Mouse (Mus musculus) ES-E14 (cell line): ENCODE results near the gene Ss18l1. TPM values are rescaled to one million over a fixed set of nuclear protein-coding genes. Genes with fewer than 3 reads are reported as not detected.

Experiments used
- DNase-seq: peaks from one replicate; pipeline ENCODE4 v3.0.0-alpha.2; 2013; ENCODE audit warnings: low read depth, low spot score
- H3K27ac ChIP-seq: 2 replicates; pipeline ENCODE4 v1.5.1; 2012; ENCODE audit warnings: low read depth, mild to moderate bottlenecking, low read length, moderate library complexity, mixed read lengths; ENCODE audit not compliant: poor library complexity, insufficient read depth, severe bottlenecking
- H3K36me3 ChIP-seq: 2 replicates; pipeline ENCODE4 v1.6.1; 2012; ENCODE audit warnings: mild to moderate bottlenecking, low read length, moderate library complexity, mixed read lengths; ENCODE audit not compliant: control insufficient read depth, poor library complexity, insufficient read depth, severe bottlenecking
- H3K4me1 ChIP-seq, 2 experiments: fragments of 150-350 bp in 1 of 2; sonication (generic) in 1 of 2; 2 replicates each; pipeline ENCODE4 v1.6.1; 2012; ENCODE audit warnings: low read length in 2 of 2, mild to moderate bottlenecking in 1 of 2, mixed read lengths in 1 of 2; ENCODE audit not compliant: control insufficient read depth in 2 of 2, insufficient read depth in 2 of 2, poor library complexity in 1 of 2
- H3K4me3 ChIP-seq, 2 experiments: fragments of 150-350 bp in 1 of 2; sonication (generic) in 1 of 2; 2 replicates each; pipeline ENCODE4 v1.5.1; 2012; ENCODE audit warnings: low read length in 2 of 2, low read depth in 1 of 2, mild to moderate bottlenecking in 1 of 2, mixed read lengths in 1 of 2; ENCODE audit not compliant: insufficient read depth in 1 of 2, poor library complexity in 1 of 2, severe bottlenecking in 1 of 2
- H3K9ac ChIP-seq: 2 replicates; pipeline ENCODE4 v1.6.1; 2012; ENCODE audit warnings: low read depth, mild to moderate bottlenecking, low read length, mixed read lengths; ENCODE audit not compliant: poor library complexity, insufficient read depth, severe bottlenecking
- H3K9me3 ChIP-seq: fragments of 150-350 bp; sonication (generic); 2 replicates; pipeline ENCODE4 v1.6.1; 2012; ENCODE audit warnings: low read depth, mild to moderate bottlenecking, low read length; ENCODE audit not compliant: control insufficient read depth, insufficient read depth
- CHD2 ChIP-seq: IDR thresholded peaks from 2 replicates; pipeline ENCODE4 v1.6.1; 2014; ENCODE audit warnings: mild to moderate bottlenecking, low read depth, low read length, inconsistent platforms
- HCFC1 ChIP-seq: IDR thresholded peaks from 2 replicates; pipeline ENCODE4 v1.6.1; 2012; ENCODE audit warnings: low read length, inconsistent platforms, borderline replicate concordance; ENCODE audit not compliant: insufficient read depth
- MAFK ChIP-seq: IDR thresholded peaks from 2 replicates; pipeline ENCODE4 v1.6.1; 2014; ENCODE audit warnings: mild to moderate bottlenecking, low read depth, low read length, inconsistent platforms; ENCODE audit not compliant: insufficient read depth
- ZC3H11A ChIP-seq: IDR thresholded peaks from 2 replicates; pipeline ENCODE4 v1.6.1; 2012; ENCODE audit warnings: low read depth, mild to moderate bottlenecking, inconsistent platforms, low read length, borderline replicate concordance
- ZNF384 ChIP-seq: IDR thresholded peaks from 2 replicates; pipeline ENCODE4 v1.6.1; 2012; ENCODE audit warnings: low read depth, low read length, inconsistent platforms
- in situ Hi-C, 2 experiments: fragments of 600-800 bp; cut with MboI; formaldehyde crosslinking; loops; one replicate each; pipeline ENCODE4 v1.15.1; 2025; ENCODE audit warnings: low sequenced_read_pairs in 2 of 2, inconsistent platforms in 1 of 2; ENCODE audit not compliant: unreplicated experiment in 2 of 2
- total RNA-seq: library from RNA; depleted of rRNA; stranded (reverse); fragments of 300-350 nt; gene quantifications from 2 replicates; pipeline ENCODE4 v1.2.3, GENCODE M21; 2012

Ss18l1 gene
- total RNA-seq, 1 experiment: 4.9 TPM

DNA sequence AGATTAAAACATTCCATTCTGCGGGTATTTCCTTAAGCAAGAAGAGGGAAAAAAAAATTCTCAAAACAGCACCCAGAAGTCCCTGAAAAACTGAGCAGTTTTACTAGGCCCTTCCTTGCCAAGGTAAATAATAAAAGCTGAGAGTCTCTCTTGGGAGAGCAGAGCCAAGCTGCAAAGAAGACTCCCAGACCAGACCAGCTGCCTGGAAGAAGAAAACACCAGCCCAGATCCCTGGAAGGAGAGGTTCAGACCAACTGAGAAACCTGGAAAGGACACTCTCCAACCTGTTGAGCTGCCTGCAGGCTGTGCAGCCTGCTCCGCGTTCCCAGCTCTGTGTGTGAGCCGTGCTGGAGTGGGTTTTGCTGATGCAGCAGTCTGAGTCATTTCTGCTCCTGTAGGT lies 24.7 kb upstream of the Ss18l1 start:
- H3K36me3 ChIP-seq: no peaks in the 10 kb centered on the region
- no peak overlapping the region for H3K27ac ChIP-seq
- TF ChIP-seq MAFK (peak; percentile 83), ZC3H11A (no peak)
- H3K4me3 ChIP-seq: no peak overlapping the region
- in situ Hi-C loops: no loop called here
- no peak overlapping the region for H3K9ac ChIP-seq
- H3K9me3 ChIP-seq: no peaks in the 10 kb centered on the region
- peaks cover 0 to 9% of the 10 kb centered on the region in 2 experiments; a peak in 1 of 4 replicates for H3K4me1 ChIP-seq
- DNase-seq: no peak

GRCm38 (mm10) chr2:180018573-180018972 lies 23.7 kb upstream of the Ss18l1 start:
- TF ChIP-seq HCFC1: no peak
- TF ChIP-seq MAFK: no peak
- H3K36me3 ChIP-seq: no peaks in the 10 kb centered on the region

GRCm38 (mm10) chr2:180020091-180020661 lies 22.1 kb upstream of the Ss18l1 start:
- Histone ChIP-seq H3K4me1 (peaks cover 0 to 7% of the 10 kb centered on the region in 2 experiments; a peak in 1 of 4 replicates), H3K9me3 (no peaks in the 10 kb centered on the region), H3K4me3 (no peak overlapping the region), H3K36me3 (no peaks in the 10 kb centered on the region), H3K9ac (no peak overlapping the region), H3K27ac (no peak overlapping the region)
- in situ Hi-C loops: no loop called here
- TF ChIP-seq HCFC1 (no peak), MAFK (no peak), ZNF384 (no peak), ZC3H11A (no peak), CHD2 (no peak)
- DNase-seq: no peak

More at GRCm38 (mm10) chr2:180018573-180018972, 23.7 kb upstream of the Ss18l1 start:
- Histone ChIP-seq H3K9me3 (no peaks in the 10 kb centered on the region), H3K9ac (no peak overlapping the region), H3K4me3 (no peak overlapping the region), H3K27ac (no peak overlapping the region), H3K4me1 (peaks cover 0 to 9% of the 10 kb centered on the region in 2 experiments; a peak in 1 of 4 replicates)
- in situ Hi-C loops: no loop called here
- no peak for DNase-seq

DNA sequence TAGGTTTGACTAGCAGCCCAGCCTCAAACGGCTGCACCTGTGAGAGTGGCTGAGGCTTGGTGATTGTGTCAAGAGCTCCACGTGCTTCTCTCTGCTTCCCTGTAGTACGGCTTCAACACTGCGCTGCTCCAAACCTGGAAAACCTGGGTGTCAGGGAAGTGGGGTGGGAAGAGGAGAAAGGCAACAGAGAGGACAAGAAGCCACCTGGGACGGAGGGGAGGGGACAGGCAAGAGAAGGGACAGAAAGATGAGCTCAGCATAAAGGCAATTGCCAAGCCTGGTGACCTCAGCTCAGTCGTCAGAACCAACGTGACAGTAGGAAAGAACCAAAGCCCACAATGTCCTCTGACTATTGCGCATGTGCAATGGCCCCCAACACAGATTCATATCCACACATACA lies 21.4 kb upstream of the Ss18l1 start:
- DNase-seq: no peak
- H3K27ac ChIP-seq: no peak overlapping the region

GRCm38 (mm10) chr2:180022751-180023150 lies 19.6 kb upstream of the Ss18l1 start:
- DNase-seq: no peak
- peaks cover 0 to 10% of the 10 kb centered on the region in 2 experiments; a peak in 1 of 4 replicates for H3K4me1 ChIP-seq
- no peak overlapping the region for H3K9ac ChIP-seq
- no peak overlapping the region for H3K27ac ChIP-seq
- peaks cover 5% of the 10 kb centered on the region for H3K36me3 ChIP-seq
- no peaks in the 10 kb centered on the region for H3K9me3 ChIP-seq
- no peak for TF ChIP-seq HCFC1
- no peak for TF ChIP-seq ZNF384
- no peak for TF ChIP-seq CHD2
- no peak for TF ChIP-seq ZC3H11A
- TF ChIP-seq MAFK: no peak
- H3K4me3 ChIP-seq: no peak overlapping the region
- in situ Hi-C loops: no loop called here

More for the DNA sequence above, 21.4 kb upstream of the Ss18l1 start:
- in situ Hi-C loops: no loop called here
- Histone ChIP-seq H3K4me1 (peaks cover 0 to 7% of the 10 kb centered on the region in 2 experiments; a peak in 1 of 4 replicates), H3K4me3 (no peak overlapping the region), H3K36me3 (no peaks in the 10 kb centered on the region), H3K9me3 (no peaks in the 10 kb centered on the region), H3K9ac (no peak overlapping the region)
- no peak for TF ChIP-seq ZC3H11A
- no peak for TF ChIP-seq HCFC1
- TF ChIP-seq MAFK: no peak
- no peak for TF ChIP-seq CHD2
- TF ChIP-seq ZNF384: no peak
